Mouse (Mus musculus): ENCODE measurements around the gene Sstr3. TPM values are rescaled to one million over a fixed set of nuclear protein-coding genes. Genes with fewer than 3 reads are reported as not detected.

Sstr3 gene
- polyA plus RNA-seq, 1 experiment from 2014 or later, result 0.02 TPM

GRCm38 (mm10) chr15:78509297-78509899 lies 35.1 kb downstream of the Sstr3 start:
- ATAC-seq, result no peak
- Histone ChIP-seq H3K4me3 (no peak overlapping the region), H3K36me3 (no peaks in the 10 kb centered on the region), H3K9me3 (replicated peaks) (0 out of 2 replicates have a peak, but pooled peaks cover 5% of the 10 kb centered on the region), H3K27ac (no peak overlapping the region), H3K9ac (no peak overlapping the region), H3K4me2 (no peak overlapping the region), H3K27me3 (replicated peaks) (no peaks in the 10 kb centered on the region), H3K4me1 (peaks cover 25% of the 10 kb centered on the region)
- 59% methylated on average over 12 of the region's 12 CpGs for WGBS (ENCODE audit: insufficient replicate concordance)

GRCm38 (mm10) chr15:78508443-78508842 lies 36.0 kb downstream of the Sstr3 start:
- 62% methylated on average over 7 of the region's 7 CpGs for WGBS (ENCODE audit: insufficient replicate concordance)
- Histone ChIP-seq H3K27me3 (replicated peaks) (no peaks in the 10 kb centered on the region), H3K27ac (no peak overlapping the region), H3K4me1 (peaks cover 21% of the 10 kb centered on the region), H3K36me3 (no peaks in the 10 kb centered on the region), H3K9me3 (replicated peaks) (0 out of 2 replicates have a peak, but pooled peaks cover 5% of the 10 kb centered on the region), H3K4me3 (no peak overlapping the region), H3K9ac (no peak overlapping the region), H3K4me2 (no peak overlapping the region)
- no peak for ATAC-seq

GRCm38 (mm10) chr15:78505541-78505940 lies 38.9 kb downstream of the Sstr3 start:
- Histone ChIP-seq H3K27ac (no peak overlapping the region), H3K36me3 (no peaks in the 10 kb centered on the region), H3K4me2 (no peak overlapping the region), H3K4me1 (peaks cover 9% of the 10 kb centered on the region; the same call in 1 of the 2 replicates), H3K9me3 (replicated peaks) (0 out of 2 replicates have a peak, but pooled peaks cover 5% of the 10 kb centered on the region), H3K9ac (no peak overlapping the region), H3K4me3 (no peak overlapping the region), H3K27me3 (replicated peaks) (no peaks in the 10 kb centered on the region)
- WGBS (ENCODE audit: insufficient replicate concordance), result 50% methylated on average over 3 of the region's 3 CpGs
- ATAC-seq, result no peak

- H3K27me3 ChIP-seq (replicated peaks), result no peaks in the 10 kb centered on the region
- H3K9ac ChIP-seq, result no peak overlapping the region
- H3K9me3 ChIP-seq (replicated peaks), result 0 out of 2 replicates have a peak, but pooled peaks cover 5% of the 10 kb centered on the region
- WGBS (ENCODE audit: insufficient replicate concordance), result 72% methylated on average over 5 of the region's 5 CpGs
- ATAC-seq, result no peak
- H3K36me3 ChIP-seq, result no peaks in the 10 kb centered on the region
- H3K4me3 ChIP-seq, result no peak overlapping the region
- H3K27ac ChIP-seq, result no peak overlapping the region
- no peak overlapping the region for H3K4me2 ChIP-seq
- peaks cover 1% of the 10 kb centered on the region; the same call in 1 of the 2 replicates for H3K4me1 ChIP-seq
Measured at GRCm38 (mm10) chr15:78504816-78505215, 39.7 kb downstream of the Sstr3 start.

- H3K4me2 ChIP-seq, result no peak overlapping the region
- H3K36me3 ChIP-seq, result no peaks in the 10 kb centered on the region
- no peak overlapping the region for H3K4me3 ChIP-seq
- H3K4me1 ChIP-seq, result no peaks in the 10 kb centered on the region
- H3K9ac ChIP-seq, result no peak overlapping the region
- 59% methylated on average over 1 of the region's 1 CpGs for WGBS (ENCODE audit: insufficient replicate concordance)
- H3K27me3 ChIP-seq (replicated peaks), result no peaks in the 10 kb centered on the region
- 0 out of 2 replicates have a peak, but pooled peaks cover 5% of the 10 kb centered on the region for H3K9me3 ChIP-seq (replicated peaks)
- ATAC-seq, result no peak
- no peak overlapping the region for H3K27ac ChIP-seq
Measured at GRCm38 (mm10) chr15:78504013-78504412, 40.5 kb downstream of the Sstr3 start.

GRCm38 (mm10) chr15:78502437-78503132 lies 41.9 kb downstream of the Sstr3 start:
- H3K36me3 ChIP-seq, result no peaks in the 10 kb centered on the region
- no peak overlapping the region for H3K4me3 ChIP-seq
- 65% methylated on average over 18 of the region's 18 CpGs for WGBS (ENCODE audit: insufficient replicate concordance)
- no peaks in the 10 kb centered on the region for H3K27me3 ChIP-seq (replicated peaks)
- 0 out of 2 replicates have a peak, but pooled peaks cover 5% of the 10 kb centered on the region for H3K9me3 ChIP-seq (replicated peaks)
- ATAC-seq, result no peak
- no peaks in the 10 kb centered on the region for H3K4me1 ChIP-seq
- no peak overlapping the region for H3K4me2 ChIP-seq
- H3K9ac ChIP-seq, result no peak overlapping the region
- H3K27ac ChIP-seq, result no peak overlapping the region

GRCm38 (mm10) chr15:78494968-78495406 lies 49.5 kb downstream of the Sstr3 start, which contains the start of gene Il2rb:
Gene Il2rb (minus strand): TSS chr15:78495271.
- Histone ChIP-seq H3K9ac (no peak within 1 kb of the TSS), H3K4me2 (no peak within 1 kb of the TSS), H3K27ac (no peak within 1 kb of the TSS), H3K9me3 (replicated peaks) (no peaks in the 10 kb centered on the region), H3K27me3 (replicated peaks) (no peaks in the 10 kb centered on the region), H3K4me1 (no peaks in the 10 kb centered on the region), H3K36me3 (no peaks in the 10 kb centered on the region), H3K4me3 (no peak within 1 kb of the TSS)
- ATAC-seq, result no peak
- WGBS (ENCODE audit: insufficient replicate concordance), result 79% methylated on average over 11 of the region's 11 CpGs

- Histone ChIP-seq H3K36me3 (no peaks in the 10 kb centered on the region), H3K4me2 (no peak overlapping the region), H3K4me1 (no peaks in the 10 kb centered on the region), H3K4me3 (no peak overlapping the region), H3K9me3 (replicated peaks) (no peaks in the 10 kb centered on the region), H3K27ac (no peak overlapping the region), H3K27me3 (replicated peaks) (no peaks in the 10 kb centered on the region), H3K9ac (no peak overlapping the region)
- whole genome bisulfite sequencing (ENCODE audit: insufficient replicate concordance), result 61% methylated on average over 10 of the region's 10 CpGs
- ATAC-seq, result no peak
Measured at GRCm38 (mm10) chr15:78493401-78494010, 51.0 kb downstream of the Sstr3 start.

GRCm38 (mm10) chr15:78491301-78491700 lies 53.2 kb downstream of the Sstr3 start:
- no peaks in the 10 kb centered on the region for H3K36me3 ChIP-seq
- no peaks in the 10 kb centered on the region for H3K9me3 ChIP-seq (replicated peaks)
- WGBS (ENCODE audit: insufficient replicate concordance), result 58% methylated on average over 3 of the region's 3 CpGs
- H3K27me3 ChIP-seq (replicated peaks), result peaks cover 12% of the 10 kb centered on the region
- no peak overlapping the region for H3K9ac ChIP-seq
- no peak for ATAC-seq
- no peaks in the 10 kb centered on the region for H3K4me1 ChIP-seq
- no peak overlapping the region for H3K27ac ChIP-seq
- H3K4me3 ChIP-seq, result no peak overlapping the region
- no peak overlapping the region for H3K4me2 ChIP-seq

GRCm38 (mm10) chr15:78489906-78490305 lies 54.6 kb downstream of the Sstr3 start:
- Histone ChIP-seq H3K27ac (no peak overlapping the region), H3K36me3 (no peaks in the 10 kb centered on the region), H3K4me1 (no peaks in the 10 kb centered on the region), H3K9ac (no peak overlapping the region; the same call in 1 of the 2 replicates), H3K9me3 (replicated peaks) (no peaks in the 10 kb centered on the region), H3K4me3 (no peak overlapping the region), H3K27me3 (replicated peaks) (peaks cover 23% of the 10 kb centered on the region), H3K4me2 (no peak overlapping the region)
- 64% methylated on average over 8 of the region's 8 CpGs for WGBS (ENCODE audit: insufficient replicate concordance)
- no peak for ATAC-seq

- Histone ChIP-seq H3K4me2 (no peak overlapping the region), H3K9ac (no peak overlapping the region), H3K4me1 (no peaks in the 10 kb centered on the region), H3K27ac (no peak overlapping the region), H3K36me3 (no peaks in the 10 kb centered on the region), H3K27me3 (replicated peaks) (peaks cover 29% of the 10 kb centered on the region), H3K9me3 (replicated peaks) (no peaks in the 10 kb centered on the region), H3K4me3 (no peak overlapping the region)
- WGBS (ENCODE audit: insufficient replicate concordance), result 83% methylated on average over 3 of the region's 3 CpGs
- ATAC-seq, result no peak
Measured at GRCm38 (mm10) chr15:78489248-78489647, 55.2 kb downstream of the Sstr3 start.

GRCm38 (mm10) chr15:78487066-78487465 lies 57.4 kb downstream of the Sstr3 start:
- H3K4me3 ChIP-seq, result no peak overlapping the region
- H3K4me2 ChIP-seq, result no peak overlapping the region
- H3K9ac ChIP-seq, result no peak overlapping the region
- no peaks in the 10 kb centered on the region for H3K36me3 ChIP-seq
- no peaks in the 10 kb centered on the region for H3K4me1 ChIP-seq
- no peak overlapping the region for H3K27ac ChIP-seq
- H3K27me3 ChIP-seq (replicated peaks), result peaks cover 29% of the 10 kb centered on the region
- no peaks in the 10 kb centered on the region for H3K9me3 ChIP-seq (replicated peaks)
- no peak for ATAC-seq
- WGBS (ENCODE audit: insufficient replicate concordance), result 44% methylated on average over 4 of the region's 4 CpGs

Data from liver, embryonic 12.5 days (tissue).